Mouse (Mus musculus): ENCODE data around the gene Fnbp4. TPM values are rescaled to one million over a fixed set of nuclear protein-coding genes. Genes with fewer than 3 reads are reported as not detected.

Gene Fnbp4
- polyA plus RNA-seq (2015; fragmentation: Nextera tagmentation; extraction: Ambion mirVana) = 53.2 and 53.7 TPM in 2 replicates

- Histone ChIP-seq H3K27me3 (replicated peaks; ENCODE audit: control insufficient read depth, insufficient read depth, low read length) (no peaks in the 10 kb centered on the region), H3K4me1 (ENCODE audit: control insufficient read depth, insufficient read depth, low read length) (peaks cover 10% of the 10 kb centered on the region), H3K4me2 (ENCODE audit: low read depth, low read length) (peak within 1 kb of the TSS; percentile 67), H3K36me3 (ENCODE audit: control insufficient read depth, insufficient read depth, low read length) (no peaks in the 10 kb centered on the region), H3K27ac (ENCODE audit: low read length) (peak within 1 kb of the TSS; percentile 97), H3K9me3 (ENCODE audit: control insufficient read depth, low read length) (no peaks in the 10 kb centered on the region), H3K4me3 (ENCODE audit: low read length) (peak within 1 kb of the TSS; percentile 88), H3K9ac (ENCODE audit: low read depth, low read length) (peak within 1 kb of the TSS; percentile 97)
- peak; percentile 99 for ATAC-seq
- WGBS = under 1% methylated on average over 43 of the region's 44 CpGs
Observed at GRCm38 (mm10) chr2:90745053-90745678, at the start of gene Fnbp4. Gene Fnbp4 (plus strand): TSS chr2:90745370.

GRCm38 (mm10) chr2:90700943-90701342, 44.2 kb upstream of the Fnbp4 start:
- peaks cover 9% of the 10 kb centered on the region; the same call in 1 of the 2 replicates for H3K36me3 ChIP-seq (ENCODE audit: control insufficient read depth, insufficient read depth, low read length)
- no peaks in the 10 kb centered on the region for H3K27me3 ChIP-seq (replicated peaks; ENCODE audit: control insufficient read depth, insufficient read depth, low read length)
- peak; percentile 58 for ATAC-seq

DNA sequence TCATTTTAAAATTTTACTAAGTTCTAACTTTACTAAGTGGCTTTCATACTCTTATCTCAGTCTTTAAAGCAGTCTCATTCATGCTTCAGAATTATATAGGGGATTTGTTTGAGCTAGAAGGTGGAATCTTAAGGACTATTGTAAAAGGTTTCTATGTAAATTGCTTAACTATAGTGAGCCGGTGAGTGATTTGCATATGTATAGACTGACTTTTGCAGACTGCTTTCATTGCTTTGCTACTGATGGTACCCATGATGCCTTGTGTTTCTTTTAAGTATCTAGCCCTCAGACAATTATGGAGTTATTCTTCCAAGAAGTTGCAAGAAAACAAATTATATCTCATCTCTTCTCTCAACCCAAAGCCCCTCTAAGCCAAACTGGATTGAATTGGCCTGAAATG, 36.6 kb upstream of the Fnbp4 start:
- Histone ChIP-seq H3K9me3 (ENCODE audit: control insufficient read depth, low read length) (no peaks in the 10 kb centered on the region), H3K4me3 (ENCODE audit: low read length) (no peak overlapping the region), H3K27ac (ENCODE audit: low read length) (no peak overlapping the region), H3K27me3 (replicated peaks; ENCODE audit: control insufficient read depth, insufficient read depth, low read length) (no peaks in the 10 kb centered on the region), H3K4me2 (ENCODE audit: low read depth, low read length) (no peak overlapping the region), H3K9ac (ENCODE audit: low read depth, low read length) (no peak overlapping the region), H3K4me1 (ENCODE audit: control insufficient read depth, insufficient read depth, low read length) (no peaks in the 10 kb centered on the region), H3K36me3 (ENCODE audit: control insufficient read depth, insufficient read depth, low read length) (peaks cover 9% of the 10 kb centered on the region)
- WGBS = 81% methylated on average over 1 of the region's 1 CpGs
- ATAC-seq = no peak

More at GRCm38 (mm10) chr2:90700943-90701342, 44.2 kb upstream of the Fnbp4 start:
- Histone ChIP-seq H3K27ac (ENCODE audit: low read length) (no peak overlapping the region), H3K9me3 (ENCODE audit: control insufficient read depth, low read length) (no peaks in the 10 kb centered on the region), H3K4me1 (ENCODE audit: control insufficient read depth, insufficient read depth, low read length) (no peaks in the 10 kb centered on the region), H3K9ac (ENCODE audit: low read depth, low read length) (no peak overlapping the region), H3K4me3 (ENCODE audit: low read length) (no peak overlapping the region), H3K4me2 (ENCODE audit: low read depth, low read length) (no peak overlapping the region)
- 79% methylated on average over 4 of the region's 4 CpGs for WGBS

DNA sequence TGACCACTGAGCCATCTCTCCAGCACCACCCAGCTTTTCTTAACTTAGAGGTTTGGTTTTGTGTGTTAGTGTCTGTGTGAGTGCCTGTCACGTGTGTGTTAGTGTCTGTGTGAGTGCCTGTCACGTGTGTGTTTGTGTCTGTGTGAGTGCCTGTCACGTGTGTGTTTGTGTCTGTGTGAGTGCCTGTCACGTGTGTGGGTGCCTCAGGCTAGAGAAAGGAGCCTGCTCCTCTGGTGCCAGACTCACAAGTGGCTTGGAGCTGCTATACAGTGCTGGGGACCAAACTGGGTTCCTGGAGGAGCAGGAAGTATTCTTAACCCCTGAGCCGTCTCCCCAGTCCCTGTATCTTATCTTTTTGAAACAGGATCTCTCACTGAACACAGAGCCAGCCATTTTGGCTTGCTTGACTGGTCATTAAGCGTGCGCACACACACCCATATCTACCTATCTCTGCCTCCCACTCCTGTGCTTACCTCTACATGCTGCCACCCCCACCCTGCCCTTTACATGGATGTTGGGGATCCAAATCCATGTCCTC, 29.5 kb upstream of the Fnbp4 start:
- H3K4me3 ChIP-seq (ENCODE audit: low read length) = no peak overlapping the region
- no peaks in the 10 kb centered on the region for H3K27me3 ChIP-seq (replicated peaks; ENCODE audit: control insufficient read depth, insufficient read depth, low read length)
- peaks cover 11% of the 10 kb centered on the region; the same call in 1 of the 2 replicates for H3K36me3 ChIP-seq (ENCODE audit: control insufficient read depth, insufficient read depth, low read length)
- ATAC-seq = peak; percentile 64
- WGBS = 96% methylated on average over 7 of the region's 7 CpGs
- H3K4me1 ChIP-seq (ENCODE audit: control insufficient read depth, insufficient read depth, low read length) = no peaks in the 10 kb centered on the region
- no peak overlapping the region for H3K9ac ChIP-seq (ENCODE audit: low read depth, low read length)
- H3K27ac ChIP-seq (ENCODE audit: low read length) = no peak overlapping the region
- no peaks in the 10 kb centered on the region for H3K9me3 ChIP-seq (ENCODE audit: control insufficient read depth, low read length)
- H3K4me2 ChIP-seq (ENCODE audit: low read depth, low read length) = no peak overlapping the region

DNA sequence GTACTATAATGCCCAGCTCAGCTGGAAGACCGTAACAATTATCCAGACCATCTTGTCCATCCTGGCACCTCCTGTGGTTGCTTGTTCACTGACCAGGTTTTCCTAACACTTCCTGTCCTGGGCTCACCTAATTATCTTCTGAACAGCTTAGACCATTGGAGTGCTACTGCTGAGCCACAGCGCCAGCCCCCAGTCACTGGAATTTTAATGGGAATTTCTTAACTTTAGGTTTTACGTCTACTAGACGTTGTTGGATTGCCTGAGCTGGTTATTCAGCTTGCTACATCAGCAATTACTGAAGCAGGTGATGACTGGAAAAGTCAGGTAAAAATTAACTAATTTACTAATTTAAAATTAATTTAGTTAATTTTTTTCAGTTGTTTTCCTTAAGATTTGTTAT, 27.8 kb upstream of the Fnbp4 start:
- Histone ChIP-seq H3K4me1 (ENCODE audit: control insufficient read depth, insufficient read depth, low read length) (no peaks in the 10 kb centered on the region), H3K4me2 (ENCODE audit: low read depth, low read length) (no peak overlapping the region), H3K27me3 (replicated peaks; ENCODE audit: control insufficient read depth, insufficient read depth, low read length) (no peaks in the 10 kb centered on the region), H3K4me3 (ENCODE audit: low read length) (no peak overlapping the region), H3K27ac (ENCODE audit: low read length) (no peak overlapping the region), H3K36me3 (ENCODE audit: control insufficient read depth, insufficient read depth, low read length) (peaks cover 15% of the 10 kb centered on the region; the same call in 1 of the 2 replicates), H3K9me3 (ENCODE audit: control insufficient read depth, low read length) (no peaks in the 10 kb centered on the region), H3K9ac (ENCODE audit: low read depth, low read length) (no peak overlapping the region)
- WGBS = 93% methylated on average over 4 of the region's 4 CpGs
- no peak for ATAC-seq

- H3K9me3 ChIP-seq (ENCODE audit: control insufficient read depth, low read length) = no peaks in the 10 kb centered on the region
- H3K27ac ChIP-seq (ENCODE audit: low read length) = no peak overlapping the region
- no peaks in the 10 kb centered on the region for H3K27me3 ChIP-seq (replicated peaks; ENCODE audit: control insufficient read depth, insufficient read depth, low read length)
- no peak overlapping the region for H3K4me3 ChIP-seq (ENCODE audit: low read length)
- no peak for ATAC-seq
- no peaks in the 10 kb centered on the region for H3K4me1 ChIP-seq (ENCODE audit: control insufficient read depth, insufficient read depth, low read length)
- H3K36me3 ChIP-seq (ENCODE audit: control insufficient read depth, insufficient read depth, low read length) = peaks cover 17% of the 10 kb centered on the region; the same call in 1 of the 2 replicates
- 97% methylated on average over 5 of the region's 5 CpGs for WGBS
- no peak overlapping the region for H3K9ac ChIP-seq (ENCODE audit: low read depth, low read length)
- no peak overlapping the region for H3K4me2 ChIP-seq (ENCODE audit: low read depth, low read length)
Observed at GRCm38 (mm10) chr2:90717948-90718347, 27.2 kb upstream of the Fnbp4 start.

DNA sequence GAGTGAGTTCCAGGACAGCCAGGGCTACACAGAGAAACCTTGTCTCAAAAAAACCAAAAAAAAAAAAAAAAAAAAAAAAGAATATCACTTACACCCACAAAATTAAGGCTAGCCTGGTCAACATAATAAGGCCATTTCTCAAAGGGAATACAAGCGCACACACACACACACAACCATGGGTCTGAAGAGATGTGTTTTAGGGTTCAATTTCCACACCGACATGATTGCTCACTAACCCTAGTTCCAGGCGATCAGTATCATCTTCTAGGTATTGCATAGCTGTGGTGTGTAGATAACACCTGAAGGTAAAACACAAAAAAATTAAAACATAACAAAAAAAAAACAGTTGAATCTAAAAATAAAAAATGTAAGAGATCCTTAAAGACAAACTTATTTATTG, 18.4 kb upstream of the Fnbp4 start:
- Histone ChIP-seq H3K36me3 (ENCODE audit: control insufficient read depth, insufficient read depth, low read length) (peaks cover 15% of the 10 kb centered on the region), H3K9me3 (ENCODE audit: control insufficient read depth, low read length) (no peaks in the 10 kb centered on the region), H3K27me3 (replicated peaks; ENCODE audit: control insufficient read depth, insufficient read depth, low read length) (no peaks in the 10 kb centered on the region), H3K4me1 (ENCODE audit: control insufficient read depth, insufficient read depth, low read length) (no peaks in the 10 kb centered on the region), H3K27ac (ENCODE audit: low read length) (no peak overlapping the region), H3K4me2 (ENCODE audit: low read depth, low read length) (no peak overlapping the region), H3K4me3 (ENCODE audit: low read length) (no peak overlapping the region), H3K9ac (ENCODE audit: low read depth, low read length) (no peak overlapping the region)
- no peak for ATAC-seq
- WGBS = 96% methylated on average over 3 of the region's 3 CpGs

DNA sequence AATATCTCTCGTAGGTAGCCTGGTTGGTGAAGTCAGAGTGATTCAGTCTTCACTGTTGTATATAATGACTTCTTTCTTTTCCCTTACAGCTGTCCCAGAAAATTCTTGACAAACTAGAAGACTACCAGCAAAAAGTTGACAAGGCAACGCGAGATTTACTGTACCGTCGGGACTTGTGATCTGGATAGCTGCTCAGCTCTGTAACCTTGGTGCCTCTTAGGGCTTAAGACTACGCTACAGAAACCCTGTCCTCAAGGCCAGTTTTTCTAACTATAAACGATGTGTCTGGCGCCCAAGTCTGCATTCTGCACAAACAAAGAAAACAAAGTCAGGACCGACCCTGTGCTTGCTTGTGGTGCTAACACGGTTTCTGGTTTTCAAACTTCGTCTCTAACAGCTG, 9.8 kb upstream of the Fnbp4 start:
- Histone ChIP-seq H3K36me3 (ENCODE audit: control insufficient read depth, insufficient read depth, low read length) (peaks cover 3% of the 10 kb centered on the region), H3K27me3 (replicated peaks; ENCODE audit: control insufficient read depth, insufficient read depth, low read length) (no peaks in the 10 kb centered on the region), H3K4me2 (ENCODE audit: low read depth, low read length) (no peak overlapping the region), H3K9me3 (ENCODE audit: control insufficient read depth, low read length) (no peaks in the 10 kb centered on the region), H3K27ac (ENCODE audit: low read length) (no peak overlapping the region), H3K9ac (ENCODE audit: low read depth, low read length) (no peak overlapping the region), H3K4me3 (ENCODE audit: low read length) (no peak overlapping the region), H3K4me1 (ENCODE audit: control insufficient read depth, insufficient read depth, low read length) (no peaks in the 10 kb centered on the region)
- no peak for ATAC-seq
- 90% methylated on average over 11 of the region's 11 CpGs for WGBS

- no peak overlapping the region for H3K4me3 ChIP-seq (ENCODE audit: low read length)
- H3K9me3 ChIP-seq (ENCODE audit: control insufficient read depth, low read length) = no peaks in the 10 kb centered on the region
- peaks cover 3% of the 10 kb centered on the region; the same call in 1 of the 2 replicates for H3K36me3 ChIP-seq (ENCODE audit: control insufficient read depth, insufficient read depth, low read length)
- H3K4me1 ChIP-seq (ENCODE audit: control insufficient read depth, insufficient read depth, low read length) = no peaks in the 10 kb centered on the region
- no peaks in the 10 kb centered on the region for H3K27me3 ChIP-seq (replicated peaks; ENCODE audit: control insufficient read depth, insufficient read depth, low read length)
- no peak overlapping the region for H3K27ac ChIP-seq (ENCODE audit: low read length)
- no peak overlapping the region for H3K9ac ChIP-seq (ENCODE audit: low read depth, low read length)
- no peak for ATAC-seq
- no peak overlapping the region for H3K4me2 ChIP-seq (ENCODE audit: low read depth, low read length)
- 90% methylated on average over 3 of the region's 3 CpGs for WGBS
Observed at GRCm38 (mm10) chr2:90738801-90739200, 6.4 kb upstream of the Fnbp4 start.

All from intestine, embryonic 16.5 days (tissue).